Mouse (Mus musculus) urinary bladder, adult 18-20 months (tissue): ENCODE measurements at regions not wholly inside any gene's neighbourhood (a gene's known extent, or its start where the extent isn't known, plus 50 kb on each side); places are given as distances from the start of the nearest gene placed in this dataset.
A peak's percentile ranks its signal among the peaks of the same experiment; 100 is the strongest.

Source experiments
- DNase-seq, 2 experiments: peaks; one replicate each; pipeline ENCODE4 v3.0.0; 2022; ENCODE audit warnings: low spot score in 2 of 2, mixed read lengths in 2 of 2

- no peak for DNase-seq
Observed at GRCm38 (mm10) chr2:146624207-146624606, 112.1 kb upstream of the Ralgapa2 start.

- DNase-seq: no peak
Observed at GRCm38 (mm10) chr2:146625166-146625751, 113.1 kb upstream of the Ralgapa2 start.

GRCm38 (mm10) chr2:146626531-146626930 lies 114.4 kb upstream of the Ralgapa2 start:
- no peak for DNase-seq

GRCm38 (mm10) chr2:146630179-146630578 lies 118.0 kb upstream of the Ralgapa2 start:
- no peak for DNase-seq

GRCm38 (mm10) chr2:146631098-146631497 lies 119.0 kb upstream of the Ralgapa2 start:
- DNase-seq: no peak

- peak; percentile 8 to 30 for DNase-seq
Observed at GRCm38 (mm10) chr2:146633329-146634070, 121.4 kb upstream of the Ralgapa2 start.

GRCm38 (mm10) chr2:146637573-146637972 lies 125.4 kb upstream of the Ralgapa2 start:
- DNase-seq: no peak

GRCm38 (mm10) chr2:146646237-146646972 lies 134.3 kb upstream of the Ralgapa2 start:
- DNase-seq: no peak

GRCm38 (mm10) chr2:146646973-146647282 lies 134.8 kb upstream of the Ralgapa2 start:
- no peak for DNase-seq

- DNase-seq: no peak
Observed at GRCm38 (mm10) chr2:146661346-146661745, 149.2 kb upstream of the Ralgapa2 start.

GRCm38 (mm10) chr2:146672761-146673160 lies 160.6 kb upstream of the Ralgapa2 start:
- no peak for DNase-seq

GRCm38 (mm10) chr2:146681979-146682378 lies 169.8 kb upstream of the Ralgapa2 start:
- no peak for DNase-seq

- no peak for DNase-seq
Observed at GRCm38 (mm10) chr2:146685854-146686507, 169.7 kb upstream of the Kiz start.

- DNase-seq: no peak
Observed at GRCm38 (mm10) chr2:146688544-146688943, 167.1 kb upstream of the Kiz start.

GRCm38 (mm10) chr2:146693484-146693883 lies 162.2 kb upstream of the Kiz start:
- DNase-seq: no peak

- DNase-seq: no peak
Observed at GRCm38 (mm10) chr2:146694041-146694440, 161.6 kb upstream of the Kiz start.

- DNase-seq: no peak
Observed at GRCm38 (mm10) chr2:146696277-146696676, 159.4 kb upstream of the Kiz start.

GRCm38 (mm10) chr2:146696727-146697126 lies 158.9 kb upstream of the Kiz start:
- no peak for DNase-seq

GRCm38 (mm10) chr2:146710676-146711075 lies 145.0 kb upstream of the Kiz start:
- DNase-seq: no peak

- no peak for DNase-seq
Observed at GRCm38 (mm10) chr2:146721184-146721715, 134.4 kb upstream of the Kiz start.

GRCm38 (mm10) chr2:146722351-146723025 lies 133.2 kb upstream of the Kiz start:
- no peak for DNase-seq

- DNase-seq: no peak
Observed at GRCm38 (mm10) chr2:146723172-146723571, 132.5 kb upstream of the Kiz start.
